Mouse (Mus musculus): ENCODE measurements around the gene Stk25. TPM values are rescaled to one million over a fixed set of nuclear protein-coding genes. Genes with fewer than 3 reads are reported as not detected.
"Not testable (repeated sequence)": the region's sequence is repeated elsewhere in the genome, so short reads cannot be mapped to it uniquely, and the experiment has no call there.

Stk25 gene
- 77.7 and 79.6 TPM in 2 replicates for polyA plus RNA-seq (2011; ENCODE audit: insufficient read depth, insufficient read length, low read depth, missing spikeins)

GRCm38 (mm10) chr1:93658559-93658958 is at the start of gene Stk25:
Gene Stk25, minus strand, starts transcription at chr1:93658659.
- H3K4me1 ChIP-seq (ENCODE audit: control insufficient read depth, insufficient read depth, low read length); H3K9ac ChIP-seq (ENCODE audit: low read depth, poor library complexity, severe bottlenecking); H3K4me3 ChIP-seq (ENCODE audit: low read depth, low read length); H3K27ac ChIP-seq (ENCODE audit: insufficient read depth, low read length); H3K36me3 ChIP-seq (ENCODE audit: control insufficient read depth, insufficient read depth, low read length, poor library complexity, severe bottlenecking); H3K27me3 ChIP-seq (ENCODE audit: control insufficient read depth, insufficient read depth, low read length, poor library complexity, severe bottlenecking); H3K9me3 ChIP-seq (replicated peaks; ENCODE audit: control insufficient read depth, insufficient read depth, low read length, poor library complexity, severe bottlenecking): not testable (repeated sequence)

GRCm38 (mm10) chr1:93705389-93705788 is 46.9 kb upstream of the Stk25 start:
- no peaks in the 10 kb centered on the region for H3K27me3 ChIP-seq (ENCODE audit: control insufficient read depth, insufficient read depth, low read length, poor library complexity, severe bottlenecking)
- H3K9ac ChIP-seq (ENCODE audit: low read depth, poor library complexity, severe bottlenecking) = no peak overlapping the region
- no peak overlapping the region for H3K4me3 ChIP-seq (ENCODE audit: low read depth, low read length)
- H3K36me3 ChIP-seq (ENCODE audit: control insufficient read depth, insufficient read depth, low read length, poor library complexity, severe bottlenecking) = peaks cover 3% of the 10 kb centered on the region; the same call in 1 of the 2 replicates
- no peak overlapping the region for H3K27ac ChIP-seq (ENCODE audit: insufficient read depth, low read length)
- H3K4me1 ChIP-seq (ENCODE audit: control insufficient read depth, insufficient read depth, low read length) = peaks cover 3% of the 10 kb centered on the region
- TF ChIP-seq POLR2A (IDR thresholded peaks at IDR 0.05; ENCODE audit: insufficient read depth, low read length) (no peak), EP300 (IDR thresholded peaks at IDR 0.05; ENCODE audit: insufficient read depth, low read depth, low read length) (no peak)
- H3K9me3 ChIP-seq (replicated peaks; ENCODE audit: control insufficient read depth, insufficient read depth, low read length, poor library complexity, severe bottlenecking) = no peaks in the 10 kb centered on the region

GRCm38 (mm10) chr1:93704341-93704740 is 45.9 kb upstream of the Stk25 start:
- Histone ChIP-seq H3K27me3 (ENCODE audit: control insufficient read depth, insufficient read depth, low read length, poor library complexity, severe bottlenecking) (no peaks in the 10 kb centered on the region), H3K4me1 (ENCODE audit: control insufficient read depth, insufficient read depth, low read length) (peaks cover 3% of the 10 kb centered on the region), H3K36me3 (ENCODE audit: control insufficient read depth, insufficient read depth, low read length, poor library complexity, severe bottlenecking) (peaks cover 3% of the 10 kb centered on the region; the same call in 1 of the 2 replicates), H3K9me3 (replicated peaks; ENCODE audit: control insufficient read depth, insufficient read depth, low read length, poor library complexity, severe bottlenecking) (no peaks in the 10 kb centered on the region), H3K4me3 (ENCODE audit: low read depth, low read length) (no peak overlapping the region), H3K27ac (ENCODE audit: insufficient read depth, low read length) (no peak overlapping the region), H3K9ac (ENCODE audit: low read depth, poor library complexity, severe bottlenecking) (no peak overlapping the region)
- TF ChIP-seq EP300 (IDR thresholded peaks at IDR 0.05; ENCODE audit: insufficient read depth, low read depth, low read length) (no peak), POLR2A (IDR thresholded peaks at IDR 0.05; ENCODE audit: insufficient read depth, low read length) (no peak), CTCF (IDR thresholded peaks at IDR 0.05; ENCODE audit: low read depth, low read length) (no peak)

GRCm38 (mm10) chr1:93703472-93704048 is 45.1 kb upstream of the Stk25 start:
- H3K36me3 ChIP-seq (ENCODE audit: control insufficient read depth, insufficient read depth, low read length, poor library complexity, severe bottlenecking) = peaks cover 3% of the 10 kb centered on the region; the same call in 1 of the 2 replicates
- H3K9me3 ChIP-seq (replicated peaks; ENCODE audit: control insufficient read depth, insufficient read depth, low read length, poor library complexity, severe bottlenecking) = no peaks in the 10 kb centered on the region
- TF ChIP-seq CTCF (IDR thresholded peaks at IDR 0.05; ENCODE audit: low read depth, low read length) = no peak
- no peak for TF ChIP-seq POLR2A (IDR thresholded peaks at IDR 0.05; ENCODE audit: insufficient read depth, low read length)
- no peak for TF ChIP-seq EP300 (IDR thresholded peaks at IDR 0.05; ENCODE audit: insufficient read depth, low read depth, low read length)
- no peak overlapping the region for H3K4me3 ChIP-seq (ENCODE audit: low read depth, low read length)
- no peaks in the 10 kb centered on the region for H3K27me3 ChIP-seq (ENCODE audit: control insufficient read depth, insufficient read depth, low read length, poor library complexity, severe bottlenecking)
- H3K27ac ChIP-seq (ENCODE audit: insufficient read depth, low read length) = no peak overlapping the region
- H3K9ac ChIP-seq (ENCODE audit: low read depth, poor library complexity, severe bottlenecking) = no peak overlapping the region
- H3K4me1 ChIP-seq (ENCODE audit: control insufficient read depth, insufficient read depth, low read length) = peaks cover 3% of the 10 kb centered on the region

GRCm38 (mm10) chr1:93702106-93702505 is 43.6 kb upstream of the Stk25 start:
- peaks cover 3% of the 10 kb centered on the region for H3K4me1 ChIP-seq (ENCODE audit: control insufficient read depth, insufficient read depth, low read length)
- no peaks in the 10 kb centered on the region for H3K27me3 ChIP-seq (ENCODE audit: control insufficient read depth, insufficient read depth, low read length, poor library complexity, severe bottlenecking)
- TF ChIP-seq EP300 (IDR thresholded peaks at IDR 0.05; ENCODE audit: insufficient read depth, low read depth, low read length) (no peak), CTCF (IDR thresholded peaks at IDR 0.05; ENCODE audit: low read depth, low read length) (no peak), POLR2A (IDR thresholded peaks at IDR 0.05; ENCODE audit: insufficient read depth, low read length) (no peak)
- no peak overlapping the region for H3K27ac ChIP-seq (ENCODE audit: insufficient read depth, low read length)
- H3K4me3 ChIP-seq (ENCODE audit: low read depth, low read length) = no peak overlapping the region
- no peaks in the 10 kb centered on the region for H3K9me3 ChIP-seq (replicated peaks; ENCODE audit: control insufficient read depth, insufficient read depth, low read length, poor library complexity, severe bottlenecking)
- H3K36me3 ChIP-seq (ENCODE audit: control insufficient read depth, insufficient read depth, low read length, poor library complexity, severe bottlenecking) = peaks cover 3% of the 10 kb centered on the region; the same call in 1 of the 2 replicates
- H3K9ac ChIP-seq (ENCODE audit: low read depth, poor library complexity, severe bottlenecking) = no peak overlapping the region

GRCm38 (mm10) chr1:93699159-93699558 is 40.7 kb upstream of the Stk25 start:
- Histone ChIP-seq H3K9me3 (replicated peaks; ENCODE audit: control insufficient read depth, insufficient read depth, low read length, poor library complexity, severe bottlenecking) (no peaks in the 10 kb centered on the region), H3K36me3 (ENCODE audit: control insufficient read depth, insufficient read depth, low read length, poor library complexity, severe bottlenecking) (no peaks in the 10 kb centered on the region), H3K27me3 (ENCODE audit: control insufficient read depth, insufficient read depth, low read length, poor library complexity, severe bottlenecking) (no peaks in the 10 kb centered on the region), H3K27ac (ENCODE audit: insufficient read depth, low read length) (no peak overlapping the region), H3K4me1 (ENCODE audit: control insufficient read depth, insufficient read depth, low read length) (no peaks in the 10 kb centered on the region), H3K9ac (ENCODE audit: low read depth, poor library complexity, severe bottlenecking) (no peak overlapping the region), H3K4me3 (ENCODE audit: low read depth, low read length) (no peak overlapping the region)
- TF ChIP-seq EP300 (IDR thresholded peaks at IDR 0.05; ENCODE audit: insufficient read depth, low read depth, low read length) = no peak
- no peak for TF ChIP-seq POLR2A (IDR thresholded peaks at IDR 0.05; ENCODE audit: insufficient read depth, low read length)
- TF ChIP-seq CTCF (IDR thresholded peaks at IDR 0.05; ENCODE audit: low read depth, low read length) = no peak
